Mouse (Mus musculus): Measurements from ENCODE around the gene Fbxo41. TPM values are rescaled to one million over a fixed set of nuclear protein-coding genes. Genes with fewer than 3 reads are reported as not detected.

The Fbxo41 gene
- polyA plus RNA-seq (2012), result not detected in 2 replicates

GRCm38 (mm10) chr6:85502911-85503250 is at the start of gene Fbxo41:
Fbxo41 (minus strand) TSS chr6:85502994.
- Histone ChIP-seq H3K4me1 (ENCODE audit: control insufficient read depth) (peaks cover 3% of the 10 kb centered on the region; the same call in 1 of the 2 replicates), H3K27me3 (ENCODE audit: control insufficient read depth) (peaks cover 39% of the 10 kb centered on the region), H3K9me3 (ENCODE audit: control insufficient read depth, low read length) (no peaks in the 10 kb centered on the region), H3K4me3 (replicated peaks) (peak within 1 kb of the TSS; percentile 34), H3K36me3 (ENCODE audit: control insufficient read depth) (no peaks in the 10 kb centered on the region)
- TF ChIP-seq GATA1 (IDR thresholded peaks at IDR 0.05; ENCODE audit: low read length) (no peak), TAL1 (IDR thresholded peaks at IDR 0.05; ENCODE audit: low read length) (no peak)

- no peak for TF ChIP-seq TAL1 (IDR thresholded peaks at IDR 0.05; ENCODE audit: low read length)
- TF ChIP-seq GATA1 (IDR thresholded peaks at IDR 0.05; ENCODE audit: low read length), result no peak
- H3K27me3 ChIP-seq (ENCODE audit: control insufficient read depth), result no peaks in the 10 kb centered on the region
- H3K9me3 ChIP-seq (ENCODE audit: control insufficient read depth, low read length), result no peaks in the 10 kb centered on the region; the same call in 1 of the 2 replicates
- no peaks in the 10 kb centered on the region for H3K36me3 ChIP-seq (ENCODE audit: control insufficient read depth)
- H3K4me1 ChIP-seq (ENCODE audit: control insufficient read depth), result no peaks in the 10 kb centered on the region
- no peak overlapping the region for H3K4me3 ChIP-seq (replicated peaks)
Measured at GRCm38 (mm10) chr6:85547642-85548041, 44.8 kb upstream of the Fbxo41 start.

- Histone ChIP-seq H3K4me1 (ENCODE audit: control insufficient read depth) (no peaks in the 10 kb centered on the region), H3K36me3 (ENCODE audit: control insufficient read depth) (no peaks in the 10 kb centered on the region), H3K27me3 (ENCODE audit: control insufficient read depth) (no peaks in the 10 kb centered on the region), H3K9me3 (ENCODE audit: control insufficient read depth, low read length) (no peaks in the 10 kb centered on the region), H3K4me3 (replicated peaks) (no peak overlapping the region)
- TF ChIP-seq GATA1 (IDR thresholded peaks at IDR 0.05; ENCODE audit: low read length) (no peak), TAL1 (IDR thresholded peaks at IDR 0.05; ENCODE audit: low read length) (no peak)
Measured at GRCm38 (mm10) chr6:85544251-85544881, 41.6 kb upstream of the Fbxo41 start.

DNA sequence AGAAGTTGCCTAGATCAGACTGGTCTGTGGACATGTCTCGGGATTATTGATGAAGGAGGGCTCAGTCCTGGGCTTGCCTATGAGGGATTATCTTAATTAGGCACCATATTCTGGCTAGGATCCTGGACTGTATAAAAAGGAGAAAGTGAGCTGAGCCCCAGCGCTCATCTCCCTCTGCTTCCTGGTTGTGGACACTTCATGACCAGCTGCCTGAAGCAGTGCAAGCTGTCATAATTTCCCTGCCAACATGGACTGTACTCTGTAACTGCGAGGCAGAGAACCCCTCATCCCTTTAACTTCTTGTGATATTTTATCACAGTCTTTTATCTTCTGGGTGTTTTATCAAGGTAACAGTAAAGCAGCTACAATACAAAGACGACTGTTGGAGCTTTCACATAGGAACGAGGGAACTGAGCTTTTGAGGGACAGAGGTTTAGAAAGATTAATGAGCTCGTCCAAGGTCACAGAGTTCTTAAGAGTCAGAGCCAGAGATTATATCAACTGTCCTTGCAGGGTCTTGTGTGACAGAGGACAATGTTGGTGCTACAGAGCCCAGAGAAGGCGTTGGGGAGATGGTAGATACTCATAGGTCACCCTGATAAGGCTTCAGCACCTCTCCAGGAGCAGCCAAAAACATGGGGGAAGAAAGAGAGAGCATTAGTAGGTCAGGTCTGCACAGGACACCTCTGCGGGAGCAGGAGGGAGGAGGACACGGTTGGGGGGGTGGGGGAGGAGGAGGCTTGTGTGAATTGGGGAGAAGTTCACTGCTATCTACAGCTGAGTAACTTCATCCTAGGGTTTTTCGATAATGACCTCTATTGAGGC is 40.8 kb upstream of the Fbxo41 start:
- Histone ChIP-seq H3K4me3 (replicated peaks) (no peak overlapping the region), H3K36me3 (ENCODE audit: control insufficient read depth) (no peaks in the 10 kb centered on the region), H3K4me1 (ENCODE audit: control insufficient read depth) (no peaks in the 10 kb centered on the region), H3K9me3 (ENCODE audit: control insufficient read depth, low read length) (no peaks in the 10 kb centered on the region), H3K27me3 (ENCODE audit: control insufficient read depth) (no peaks in the 10 kb centered on the region)
- TF ChIP-seq GATA1 (IDR thresholded peaks at IDR 0.05; ENCODE audit: low read length) (no peak), TAL1 (IDR thresholded peaks at IDR 0.05; ENCODE audit: low read length) (no peak)

DNA sequence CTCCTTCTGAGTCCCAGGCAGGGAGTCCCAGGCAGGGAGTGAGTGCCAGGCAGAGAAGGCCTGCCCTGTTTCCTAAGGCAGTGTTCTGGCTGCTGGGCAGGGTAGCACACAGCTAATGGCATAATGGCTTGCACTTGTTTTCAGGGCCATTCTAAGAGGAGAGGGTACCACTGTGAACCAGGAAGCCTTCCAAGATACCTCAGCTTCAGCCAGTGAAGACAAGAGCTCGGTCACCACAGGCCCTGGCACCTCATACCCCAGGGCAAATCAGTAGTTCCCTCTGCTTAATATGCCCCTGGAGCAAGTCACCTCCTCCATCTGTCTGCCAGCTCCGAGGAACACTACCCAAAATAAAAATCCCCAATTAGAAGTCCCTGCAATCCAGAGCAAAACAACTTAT is 20.0 kb upstream of the Fbxo41 start:
- Histone ChIP-seq H3K4me3 (replicated peaks) (no peak overlapping the region), H3K36me3 (ENCODE audit: control insufficient read depth) (no peaks in the 10 kb centered on the region), H3K27me3 (ENCODE audit: control insufficient read depth) (peaks cover 2% of the 10 kb centered on the region), H3K9me3 (ENCODE audit: control insufficient read depth, low read length) (no peaks in the 10 kb centered on the region), H3K4me1 (ENCODE audit: control insufficient read depth) (no peaks in the 10 kb centered on the region)
- no peak for TF ChIP-seq TAL1 (IDR thresholded peaks at IDR 0.05; ENCODE audit: low read length)
- no peak for TF ChIP-seq GATA1 (IDR thresholded peaks at IDR 0.05; ENCODE audit: low read length)

DNA sequence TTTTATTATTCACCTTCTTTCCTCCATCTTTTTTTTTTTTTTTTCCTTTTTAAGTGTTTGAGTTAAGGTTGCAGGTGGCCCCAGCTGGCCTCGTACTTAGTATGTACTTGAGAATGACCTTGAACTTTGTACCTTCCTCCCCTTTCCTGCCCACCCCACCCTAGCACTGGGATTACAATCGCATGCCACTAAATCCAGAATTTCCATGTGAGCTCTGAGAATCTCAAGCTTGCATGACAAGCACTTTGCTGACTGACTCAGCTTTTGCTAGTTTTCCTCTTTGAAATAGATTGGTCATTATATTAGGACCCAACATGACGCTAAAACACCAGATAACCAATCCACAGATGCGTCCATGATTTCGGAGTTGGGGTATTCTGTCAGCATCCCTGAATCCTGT is 19.2 kb upstream of the Fbxo41 start:
- Histone ChIP-seq H3K36me3 (ENCODE audit: control insufficient read depth) (no peaks in the 10 kb centered on the region), H3K4me3 (replicated peaks) (no peak overlapping the region), H3K9me3 (ENCODE audit: control insufficient read depth, low read length) (no peaks in the 10 kb centered on the region), H3K27me3 (ENCODE audit: control insufficient read depth) (peaks cover 2% of the 10 kb centered on the region), H3K4me1 (ENCODE audit: control insufficient read depth) (no peaks in the 10 kb centered on the region)
- TF ChIP-seq TAL1 (IDR thresholded peaks at IDR 0.05; ENCODE audit: low read length), result no peak

DNA sequence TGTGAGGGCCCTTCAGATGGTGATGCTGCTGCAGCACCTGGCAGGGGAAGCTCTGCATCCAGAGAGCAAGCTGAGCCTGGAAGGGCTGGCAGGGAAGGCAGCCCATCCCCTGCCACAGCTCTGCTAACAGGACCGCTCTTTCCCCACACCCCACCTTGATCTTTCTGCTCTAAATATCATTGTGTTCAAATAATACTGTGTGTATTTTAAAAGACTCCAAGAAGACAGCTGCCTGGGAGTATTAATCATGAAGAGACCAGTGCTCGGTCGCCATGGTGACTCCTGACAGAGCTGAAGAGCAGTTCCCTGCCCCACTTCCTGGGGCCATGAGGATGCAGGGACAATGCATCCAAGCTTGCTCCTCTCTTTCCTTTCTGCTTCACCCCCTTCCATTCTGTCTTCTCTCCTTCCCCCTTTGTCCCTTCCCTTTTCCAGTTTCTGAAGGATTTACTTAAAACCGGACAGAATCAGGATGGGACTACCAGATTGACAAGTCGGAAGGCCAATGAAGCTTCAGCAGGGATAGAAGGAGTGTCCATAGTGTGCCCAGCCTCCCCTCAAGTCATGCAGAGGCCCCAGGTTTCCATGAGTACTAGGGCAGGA is 15.4 kb upstream of the Fbxo41 start:
- Histone ChIP-seq H3K36me3 (ENCODE audit: control insufficient read depth) (no peaks in the 10 kb centered on the region), H3K4me3 (replicated peaks) (no peak overlapping the region), H3K4me1 (ENCODE audit: control insufficient read depth) (no peaks in the 10 kb centered on the region; the same call in 1 of the 2 replicates), H3K27me3 (ENCODE audit: control insufficient read depth) (peaks cover 35% of the 10 kb centered on the region), H3K9me3 (ENCODE audit: control insufficient read depth, low read length) (no peaks in the 10 kb centered on the region)
- TF ChIP-seq GATA1 (IDR thresholded peaks at IDR 0.05; ENCODE audit: low read length), result no peak
- TF ChIP-seq TAL1 (IDR thresholded peaks at IDR 0.05; ENCODE audit: low read length), result no peak

GRCm38 (mm10) chr6:85515941-85516340 is 13.1 kb upstream of the Fbxo41 start:
- Histone ChIP-seq H3K36me3 (ENCODE audit: control insufficient read depth) (no peaks in the 10 kb centered on the region), H3K9me3 (ENCODE audit: control insufficient read depth, low read length) (peaks cover 7% of the 10 kb centered on the region; the same call in 1 of the 2 replicates), H3K4me3 (replicated peaks) (no peak overlapping the region), H3K27me3 (ENCODE audit: control insufficient read depth) (peaks cover 58% of the 10 kb centered on the region), H3K4me1 (ENCODE audit: control insufficient read depth) (no peaks in the 10 kb centered on the region; the same call in none of the 2 replicates)
- TF ChIP-seq GATA1 (IDR thresholded peaks at IDR 0.05; ENCODE audit: low read length), result no peak
- TF ChIP-seq TAL1 (IDR thresholded peaks at IDR 0.05; ENCODE audit: low read length), result no peak

GRCm38 (mm10) chr6:85513531-85513910 is 10.7 kb upstream of the Fbxo41 start, which contains the start of gene Egr4:
Egr4 (minus strand) TSS chr6:85513589.
- Histone ChIP-seq H3K4me1 (ENCODE audit: control insufficient read depth) (no peaks in the 10 kb centered on the region; the same call in none of the 2 replicates), H3K9me3 (ENCODE audit: control insufficient read depth, low read length) (peaks cover 7% of the 10 kb centered on the region; the same call in 1 of the 2 replicates), H3K4me3 (replicated peaks) (no peak within 1 kb of the TSS), H3K27me3 (ENCODE audit: control insufficient read depth) (peaks cover 77% of the 10 kb centered on the region), H3K36me3 (ENCODE audit: control insufficient read depth) (no peaks in the 10 kb centered on the region)
- TF ChIP-seq GATA1 (IDR thresholded peaks at IDR 0.05; ENCODE audit: low read length), result no peak
- TF ChIP-seq TAL1 (IDR thresholded peaks at IDR 0.05; ENCODE audit: low read length), result no peak

Measured in erythroblast, embryonic 14.5 days (primary cell).